Mouse (Mus musculus): ENCODE data around the gene U2surp.

GRCm38 (mm10) chr9:95511472-95512330 is at the start of gene U2surp:
- no peak for TF ChIP-seq GATA1 (IDR thresholded peaks at IDR 0.05; ENCODE audit: borderline replicate concordance, low read length)
- TF ChIP-seq FLI1 (IDR thresholded peaks at IDR 0.05; ENCODE audit: low read length): no peak
